Mouse (Mus musculus) heart, embryonic 14.5 days (tissue): ENCODE results near the gene Sh3bgrl3. TPM values are rescaled to one million over a fixed set of nuclear protein-coding genes. Genes with fewer than 3 reads are reported as not detected.

Experiments
- polyA plus RNA-seq: library from polyadenylated mRNA; unstranded; fragments of >200 nt; fragmentation: Nextera tagmentation; extraction: Ambion mirVana; gene quantifications from 2 replicates; pipeline ENCODE4 v1.2.1, GENCODE M21; 2014

Gene Sh3bgrl3
- polyA plus RNA-seq, 1 experiment from 2014 or later = 209 TPM

Other genes with a start within 250 kb of the Sh3bgrl3 start
- gene Rps6ka1, start 241.0 kb downstream of the Sh3bgrl3 start, polyA plus RNA-seq = 15.9 and 16.9 TPM in 2 replicates
- 1,614 and 1,711 TPM in 2 replicates for gene Hmgn2, start 160.1 kb downstream of the Sh3bgrl3 start, polyA plus RNA-seq
- 37.4 and 38.3 TPM in 2 replicates for gene Dhdds, start 127.9 kb downstream of the Sh3bgrl3 start, polyA plus RNA-seq
- 0.15 and 0.16 TPM in 2 replicates for gene Lin28a, start 109.9 kb downstream of the Sh3bgrl3 start, polyA plus RNA-seq
- gene Zfp683, start 75.0 kb downstream of the Sh3bgrl3 start, polyA plus RNA-seq = not detected in 2 replicates
- gene Crybg2, start 68.0 kb downstream of the Sh3bgrl3 start, polyA plus RNA-seq = 0.12 TPM in 1 of 2 replicates, not detected in the other
- 10.7 and 16.4 TPM in 2 replicates for gene Cd52, start 33.7 kb downstream of the Sh3bgrl3 start, polyA plus RNA-seq
- 1.1 and 2.9 TPM in 2 replicates for gene Ubxn11, start 26.2 kb downstream of the Sh3bgrl3 start, polyA plus RNA-seq
- gene Cep85, start 58.3 kb upstream of the Sh3bgrl3 start, polyA plus RNA-seq = 35.4 and 37.0 TPM in 2 replicates
- not detected in 2 replicates for gene Gm7534, start 74.2 kb upstream of the Sh3bgrl3 start, polyA plus RNA-seq
- not detected in 2 replicates for gene Catsper4, start 98.6 kb upstream of the Sh3bgrl3 start, polyA plus RNA-seq
- 0.57 and 0.62 TPM in 2 replicates for gene Cnksr1, start 109.6 kb upstream of the Sh3bgrl3 start, polyA plus RNA-seq
- gene E130218I03Rik, start 114.9 kb upstream of the Sh3bgrl3 start, polyA plus RNA-seq = 0.20 TPM in 1 of 2 replicates, not detected in the other
- gene Zfp593, start 116.8 kb upstream of the Sh3bgrl3 start, polyA plus RNA-seq = 8.6 and 9.1 TPM in 2 replicates
- gene Gm30191, start 118.1 kb upstream of the Sh3bgrl3 start, polyA plus RNA-seq = not detected in 2 replicates
- gene Grrp1, start 125.3 kb upstream of the Sh3bgrl3 start, polyA plus RNA-seq = 4.4 and 6.2 TPM in 2 replicates
- gene Pdik1l, start 159.1 kb upstream of the Sh3bgrl3 start, polyA plus RNA-seq = 13.5 and 15.3 TPM in 2 replicates
- 39.4 and 43.2 TPM in 2 replicates for gene Trim63, start 186.3 kb upstream of the Sh3bgrl3 start, polyA plus RNA-seq
- 0.08 and 0.11 TPM in 2 replicates for gene Slc30a2, start 214.4 kb upstream of the Sh3bgrl3 start, polyA plus RNA-seq